Mouse (Mus musculus): Measurements from ENCODE around the gene Adora1. TPM values are rescaled to one million over a fixed set of nuclear protein-coding genes. Genes with fewer than 3 reads are reported as not detected.

Adora1 gene
- total and polyA plus RNA-seq, 3 experiments = not detected

GRCm38 (mm10) chr1:134168985-134169697 lies 66.1 kb downstream of the Adora1 start:
- Histone ChIP-seq H3K4me3 (ENCODE audit: control insufficient read depth in 1 of 2, insufficient read depth in 1 of 2, low read depth in 2 of 2, low read length in 2 of 2) (no peak overlapping the region), H3K9me3 (replicated peaks; ENCODE audit: insufficient read depth, low read length) (no peaks in the 10 kb centered on the region), H3K9ac (ENCODE audit: control insufficient read depth, low read depth, low read length, poor library complexity, severe bottlenecking) (no peak overlapping the region), H3K27ac (ENCODE audit: control insufficient read depth, low read depth, low read length) (no peak overlapping the region), H3K27me3 (ENCODE audit: control insufficient read depth in 1 of 2, insufficient read depth in 2 of 2, low read length in 2 of 2) (peaks cover 5 to 7% of the 10 kb centered on the region in 2 experiments), H3K36me3 (ENCODE audit: control insufficient read depth in 1 of 2, insufficient read depth in 2 of 2, low read length in 2 of 2) (no peaks in the 10 kb centered on the region), H3K79me2 (ENCODE audit: control insufficient read depth, insufficient read depth, low read length, poor library complexity) (no peaks in the 10 kb centered on the region), H3K4me1 (ENCODE audit: control insufficient read depth in 1 of 2, insufficient read depth in 2 of 2, low read length in 2 of 2) (0 out of 4 replicates have a peak, but pooled peaks cover 0 to 5% of the 10 kb centered on the region in 2 experiments)
- no peak for DNase-seq (ENCODE audit: low read depth, low spot score)
- no peak for TF ChIP-seq MYC (IDR thresholded peaks at IDR 0.05; ENCODE audit: low read depth, low read length)
- TF ChIP-seq MXI1 (IDR thresholded peaks at IDR 0.05; ENCODE audit: low read depth, low read length) = no peak
- no peak for TF ChIP-seq EP300 (IDR thresholded peaks at IDR 0.05; ENCODE audit: low read depth in 1 of 2, low read length in 2 of 2)
- TF ChIP-seq ELF1 (IDR thresholded peaks at IDR 0.05; ENCODE audit: low read depth, low read length) = no peak
- no peak for TF ChIP-seq CHD2 (IDR thresholded peaks at IDR 0.05; ENCODE audit: low read length)
- TF ChIP-seq JUND (IDR thresholded peaks at IDR 0.05; ENCODE audit: low read depth, low read length) = no peak
- TF ChIP-seq UBTF (IDR thresholded peaks at IDR 0.05; ENCODE audit: borderline replicate concordance, insufficient read depth, low read depth, low read length) = no peak
- TF ChIP-seq BHLHE40 (IDR thresholded peaks at IDR 0.05; ENCODE audit: borderline replicate concordance, low read depth, low read length) = no peak
- TF ChIP-seq HCFC1 (IDR thresholded peaks at IDR 0.05; ENCODE audit: low read depth, low read length) = no peak
- no peak for TF ChIP-seq E2F4 (IDR thresholded peaks at IDR 0.05; ENCODE audit: borderline replicate concordance, low read depth, low read length)
- no peak for TF ChIP-seq MYB (IDR thresholded peaks at IDR 0.05; ENCODE audit: low read depth, low read length)
- no peak for TF ChIP-seq MEF2A (IDR thresholded peaks at IDR 0.05; ENCODE audit: extremely low read depth, insufficient replicate concordance, low read depth, low read length, poor library complexity, severe bottlenecking)

GRCm38 (mm10) chr1:134168567-134168966 lies 66.7 kb downstream of the Adora1 start:
- no peak overlapping the region for H3K4me3 ChIP-seq (ENCODE audit: control insufficient read depth in 1 of 2, insufficient read depth in 1 of 2, low read depth in 2 of 2, low read length in 2 of 2)
- TF ChIP-seq GABPA (IDR thresholded peaks at IDR 0.05; ENCODE audit: low read depth, low read length) = no peak
- H3K79me2 ChIP-seq (ENCODE audit: control insufficient read depth, insufficient read depth, low read length, poor library complexity) = no peaks in the 10 kb centered on the region
- H3K9ac ChIP-seq (ENCODE audit: control insufficient read depth, low read depth, low read length, poor library complexity, severe bottlenecking) = no peak overlapping the region
- H3K9me3 ChIP-seq (replicated peaks; ENCODE audit: insufficient read depth, low read length) = no peaks in the 10 kb centered on the region
- no peaks in the 10 kb centered on the region for H3K36me3 ChIP-seq (ENCODE audit: control insufficient read depth in 1 of 2, insufficient read depth in 2 of 2, low read length in 2 of 2)
- DNase-seq (ENCODE audit: low read depth, low spot score) = no peak
- H3K27ac ChIP-seq (ENCODE audit: control insufficient read depth, low read depth, low read length) = no peak overlapping the region
- H3K27me3 ChIP-seq (ENCODE audit: control insufficient read depth in 1 of 2, insufficient read depth in 2 of 2, low read length in 2 of 2) = peaks cover 5 to 7% of the 10 kb centered on the region in 2 experiments
- H3K4me1 ChIP-seq (ENCODE audit: control insufficient read depth in 1 of 2, insufficient read depth in 2 of 2, low read length in 2 of 2) = 0 out of 4 replicates have a peak, but pooled peaks cover 0 to 5% of the 10 kb centered on the region in 2 experiments
